Mouse (Mus musculus): ENCODE results near the gene Tspan6.

Gene Tspan6

DNA sequence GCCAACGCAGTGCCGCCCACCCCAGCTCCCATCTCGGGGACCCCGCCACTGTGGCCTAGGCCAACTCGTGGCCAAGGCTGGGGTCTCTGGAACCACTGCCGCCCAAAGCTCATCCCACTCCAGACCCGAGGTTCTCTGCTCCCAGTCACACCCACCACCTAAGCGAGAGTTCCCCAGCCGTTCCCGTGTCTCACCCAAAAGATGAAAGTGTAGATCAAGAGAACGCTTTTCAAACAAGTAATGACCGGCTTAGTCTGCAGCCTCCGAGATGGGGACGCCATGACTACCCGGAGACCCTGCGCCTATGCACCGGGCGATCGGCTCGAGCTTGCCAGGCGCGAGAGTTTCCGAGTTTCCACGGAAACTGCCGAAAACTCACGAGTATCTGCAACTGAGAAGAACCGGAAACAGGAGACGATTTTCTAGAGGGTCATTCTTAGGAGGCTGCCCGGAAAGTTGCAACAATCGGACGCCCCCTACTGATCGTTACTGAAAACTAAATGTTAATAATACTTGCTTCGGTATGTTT, at the start of gene Tspan6:
Tspan6 (minus strand) TSS at position 416 of the 529 bp plus-strand sequence.
- DNase-seq (ENCODE audit: low read depth, low spot score): peak; percentile 47

- DNase-seq (ENCODE audit: low read depth, low spot score): peak; percentile 43
Measured at GRCm38 (mm10) chrX:133947427-133947826, 49.2 kb upstream of the Tspan6 start.

GRCm38 (mm10) chrX:133939561-133939960, 41.3 kb upstream of the Tspan6 start:
- DNase-seq (ENCODE audit: low read depth, low spot score): peak; percentile 61

GRCm38 (mm10) chrX:133936605-133937225, 38.5 kb upstream of the Tspan6 start:
- DNase-seq (ENCODE audit: low read depth, low spot score): no peak

- DNase-seq (ENCODE audit: low read depth, low spot score): peak; percentile 24
Measured at GRCm38 (mm10) chrX:133931302-133932013, 33.2 kb upstream of the Tspan6 start.

DNA sequence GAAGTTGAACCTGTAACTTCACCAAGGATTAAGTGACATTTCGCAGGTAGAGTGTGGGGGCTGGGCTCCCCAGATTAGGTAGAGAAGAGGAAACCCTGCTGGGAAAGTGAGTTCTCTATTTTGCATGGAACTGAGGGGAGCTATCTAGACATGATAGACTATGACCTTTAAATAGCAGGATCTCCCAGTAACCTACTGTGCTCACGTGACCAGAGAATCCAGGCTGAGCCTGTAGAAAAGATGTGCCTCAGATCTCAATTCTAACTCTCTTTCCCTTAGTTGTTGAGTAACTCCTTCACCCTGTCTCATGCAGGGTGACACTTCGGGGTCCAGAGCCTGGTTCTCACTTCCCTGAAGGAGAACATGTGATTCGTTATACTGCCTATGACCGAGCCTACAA, 28.5 kb upstream of the Tspan6 start:
- no peak for DNase-seq (ENCODE audit: low read depth, low spot score)

- no peak for DNase-seq (ENCODE audit: low read depth, low spot score)
Measured at GRCm38 (mm10) chrX:133921187-133921586, 23.0 kb upstream of the Tspan6 start.

DNA sequence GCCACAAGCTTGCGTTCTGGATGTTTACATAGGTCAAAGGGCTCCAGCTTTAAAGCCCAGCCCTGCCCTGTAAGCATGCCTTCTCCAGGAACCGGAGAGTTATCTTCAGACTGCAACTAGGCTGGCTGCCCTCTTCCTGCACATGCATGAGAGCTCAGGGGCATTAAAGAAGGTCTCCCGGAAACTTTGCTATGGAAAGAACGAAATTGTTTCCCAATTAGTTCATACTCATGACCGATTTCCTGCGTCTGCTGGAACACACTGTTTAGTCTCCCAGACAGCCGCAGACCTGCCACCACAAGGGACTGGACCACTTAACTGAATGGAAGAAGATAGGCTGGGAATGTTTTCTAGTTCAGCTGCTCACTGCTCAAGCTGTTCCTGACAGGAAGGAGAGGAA, 16.0 kb upstream of the Tspan6 start:
- no peak for DNase-seq (ENCODE audit: low read depth, low spot score)

- no peak for DNase-seq (ENCODE audit: low read depth, low spot score)
Measured at GRCm38 (mm10) chrX:133913006-133913405, 14.8 kb upstream of the Tspan6 start.

DNA sequence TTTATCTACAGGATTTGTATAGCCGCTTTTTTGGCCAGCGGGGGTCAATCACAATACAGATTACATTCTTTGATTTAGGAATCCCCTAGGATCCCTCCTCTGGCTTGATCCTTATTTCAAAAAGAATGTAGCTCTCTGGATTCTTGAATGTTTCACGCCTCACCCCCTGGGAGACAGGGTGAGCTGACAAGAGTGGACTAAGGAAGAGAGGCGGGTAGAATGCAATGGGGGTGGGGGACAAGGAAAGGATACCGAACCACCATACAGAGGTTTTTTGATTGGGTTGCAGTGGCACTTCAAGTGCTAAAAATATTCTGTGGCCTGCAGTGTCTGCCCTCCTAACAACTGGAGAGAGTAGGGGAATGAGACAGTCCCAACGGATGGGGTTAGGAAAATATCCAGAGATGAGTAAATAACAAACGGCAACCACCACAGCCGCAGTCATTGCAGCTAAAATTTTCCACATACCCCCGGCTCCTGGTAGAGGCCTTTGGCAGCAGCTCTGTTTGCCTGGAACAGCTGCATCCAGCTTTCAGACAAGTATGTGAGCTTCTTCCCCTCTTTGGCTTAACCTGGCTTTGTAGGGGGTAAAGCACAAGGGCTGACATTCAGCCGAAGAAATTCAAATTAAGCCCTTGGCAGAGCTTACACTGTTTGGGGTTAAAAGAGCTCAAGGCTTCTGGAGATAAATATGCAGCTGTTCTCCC, 13.3 kb upstream of the Tspan6 start:
- no peak for DNase-seq (ENCODE audit: low read depth, low spot score)

- DNase-seq (ENCODE audit: low read depth, low spot score): no peak
Measured at GRCm38 (mm10) chrX:133908261-133908660, 10.0 kb upstream of the Tspan6 start, which contains the start of gene Srpx2. TSS of gene Srpx2 (plus strand) at chrX:133908426.

- DNase-seq (ENCODE audit: low read depth, low spot score): no peak
Measured at GRCm38 (mm10) chrX:133888111-133888510, 10.1 kb downstream of the Tspan6 start.

- DNase-seq (ENCODE audit: low read depth, low spot score): no peak
Measured at GRCm38 (mm10) chrX:133887308-133887707, 10.9 kb downstream of the Tspan6 start.

DNA sequence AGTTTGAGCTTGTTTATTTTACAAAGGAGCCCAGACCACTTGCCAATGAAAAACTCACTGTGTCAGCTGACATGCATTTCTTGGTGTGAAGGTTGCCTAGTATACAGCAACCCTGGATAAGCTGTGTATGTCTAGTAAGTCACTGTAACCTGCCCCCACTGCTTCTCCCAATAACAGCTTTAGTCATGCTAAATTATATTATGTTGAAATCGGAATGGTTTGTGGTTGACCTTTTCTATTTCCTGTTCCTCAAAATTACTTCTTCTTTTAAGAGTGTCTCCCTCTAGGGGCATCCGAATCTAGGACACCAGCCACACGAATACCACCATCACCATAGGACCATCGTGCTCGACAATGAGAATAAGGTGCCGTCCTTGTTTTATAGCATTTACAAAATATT, 28.5 kb downstream of the Tspan6 start:
- DNase-seq (ENCODE audit: low read depth, low spot score): no peak

DNA sequence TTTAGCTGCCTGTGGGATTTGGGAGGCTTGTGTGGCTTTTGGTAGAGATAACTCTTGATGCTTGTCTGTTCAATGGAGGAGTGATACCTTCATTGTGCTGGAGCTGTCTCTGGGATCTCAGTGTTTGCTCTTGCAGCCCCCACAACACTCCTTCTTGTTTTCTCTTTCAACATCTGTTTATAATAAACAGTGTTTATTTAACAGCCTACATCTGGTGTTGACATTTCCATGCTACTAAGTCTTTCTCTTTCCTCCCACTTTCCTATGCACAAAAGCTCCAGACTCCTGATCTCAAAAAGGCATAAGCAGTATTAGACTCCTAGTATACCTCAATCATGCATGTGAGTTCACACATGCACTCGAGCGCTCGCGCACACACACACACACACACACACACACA, 44.6 kb downstream of the Tspan6 start:
- DNase-seq (ENCODE audit: low read depth, low spot score): no peak

DNA sequence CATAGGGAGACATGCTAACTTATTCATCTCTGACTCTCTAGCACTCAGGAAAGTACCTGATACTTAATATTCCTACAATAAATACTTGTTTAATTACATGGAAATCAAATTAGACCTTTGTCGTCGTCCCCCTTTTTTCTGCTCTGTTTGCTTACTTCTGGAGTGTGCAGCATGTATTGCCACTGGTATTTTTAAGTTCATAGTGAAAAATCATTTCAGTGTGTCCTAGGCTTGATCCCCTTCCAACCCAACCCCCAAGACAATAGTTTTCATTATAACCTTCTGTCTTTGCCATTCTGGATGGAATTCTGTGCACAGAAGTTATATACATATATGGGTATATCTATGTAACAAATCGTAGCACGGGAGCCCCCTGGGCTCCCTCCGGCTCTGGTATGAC, 47.5 kb downstream of the Tspan6 start, which contains the start of gene Tnmd:
Tnmd (plus strand) TSS at position 301 of the 400 bp plus-strand sequence.
- DNase-seq (ENCODE audit: low read depth, low spot score): no peak
